Mouse (Mus musculus) spleen, adult 12 weeks (tissue): Measurements from ENCODE around the gene Nrcam.

Experiments used
- DNase-seq: peaks from one replicate; pipeline ENCODE4 v3.0.0; 2022; ENCODE audit warnings: low spot score

The Nrcam gene

DNA sequence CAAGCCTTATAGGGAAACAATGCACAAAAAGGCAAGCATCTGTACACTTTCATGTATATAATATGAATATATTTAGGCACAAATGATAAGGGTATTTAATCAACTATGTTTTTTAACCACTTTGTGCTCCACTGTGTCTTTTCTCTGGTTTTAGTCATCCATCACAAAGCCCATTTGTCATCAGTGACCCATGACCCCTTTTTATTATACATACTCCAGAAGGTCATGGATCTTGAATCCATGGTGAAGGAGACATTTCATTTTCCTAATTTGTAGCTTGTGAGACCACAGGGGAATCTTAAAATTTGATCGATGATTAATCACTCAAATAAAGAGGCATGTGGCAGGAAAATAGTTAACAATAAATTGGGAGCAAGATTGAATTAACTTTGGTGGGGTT lies 29.2 kb downstream of the Nrcam start:
- DNase-seq: no peak

DNA sequence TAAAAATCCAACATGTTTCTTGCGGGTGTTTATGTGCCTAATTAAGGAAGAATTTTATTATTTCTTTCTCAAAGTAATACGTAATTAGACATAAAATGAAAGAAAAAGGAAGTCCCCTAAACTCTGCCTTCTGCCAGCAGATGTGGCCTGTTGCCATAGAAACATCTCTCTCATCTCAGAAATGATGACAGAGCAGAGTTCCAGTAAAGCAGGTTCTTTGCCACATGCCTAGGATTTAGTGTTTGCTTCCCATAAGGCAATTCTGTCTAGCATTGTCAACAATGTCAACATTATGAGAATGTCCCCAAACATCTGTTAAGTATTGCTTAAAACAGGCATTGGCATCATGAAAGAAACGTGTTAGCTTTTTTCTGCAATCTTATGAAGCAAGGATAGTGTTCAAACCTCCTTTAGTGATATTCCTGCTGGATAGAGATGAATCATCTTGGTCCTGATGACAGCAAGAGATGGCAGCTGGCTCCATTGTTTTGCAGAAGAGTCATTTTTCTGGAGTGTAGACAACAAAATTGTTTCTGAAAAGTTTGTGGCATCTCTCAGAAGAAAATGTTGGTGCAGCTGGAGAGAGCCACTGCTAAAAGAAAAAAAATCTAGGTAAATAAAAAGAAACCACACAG lies 42.5 kb downstream of the Nrcam start:
- DNase-seq: no peak

DNA sequence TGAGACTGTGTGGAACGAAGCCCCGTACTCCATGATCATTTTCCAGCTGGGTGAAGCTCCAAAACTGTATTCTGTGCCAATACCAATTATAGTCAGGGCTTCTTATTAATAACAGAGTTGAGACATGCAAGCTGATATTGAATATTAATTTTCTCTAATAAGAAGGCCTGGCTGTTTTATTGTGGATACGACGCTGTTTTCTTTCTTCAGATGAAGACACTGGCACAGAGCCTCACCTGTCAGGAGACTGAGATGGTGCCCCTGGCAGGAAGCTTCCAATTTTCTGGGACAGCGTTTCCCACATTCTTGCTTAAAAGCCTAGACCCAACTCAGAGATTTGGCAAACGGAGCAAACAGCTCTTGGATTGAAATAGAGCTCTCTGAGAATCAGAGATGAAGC lies 47.3 kb downstream of the Nrcam start:
- DNase-seq: no peak

DNA sequence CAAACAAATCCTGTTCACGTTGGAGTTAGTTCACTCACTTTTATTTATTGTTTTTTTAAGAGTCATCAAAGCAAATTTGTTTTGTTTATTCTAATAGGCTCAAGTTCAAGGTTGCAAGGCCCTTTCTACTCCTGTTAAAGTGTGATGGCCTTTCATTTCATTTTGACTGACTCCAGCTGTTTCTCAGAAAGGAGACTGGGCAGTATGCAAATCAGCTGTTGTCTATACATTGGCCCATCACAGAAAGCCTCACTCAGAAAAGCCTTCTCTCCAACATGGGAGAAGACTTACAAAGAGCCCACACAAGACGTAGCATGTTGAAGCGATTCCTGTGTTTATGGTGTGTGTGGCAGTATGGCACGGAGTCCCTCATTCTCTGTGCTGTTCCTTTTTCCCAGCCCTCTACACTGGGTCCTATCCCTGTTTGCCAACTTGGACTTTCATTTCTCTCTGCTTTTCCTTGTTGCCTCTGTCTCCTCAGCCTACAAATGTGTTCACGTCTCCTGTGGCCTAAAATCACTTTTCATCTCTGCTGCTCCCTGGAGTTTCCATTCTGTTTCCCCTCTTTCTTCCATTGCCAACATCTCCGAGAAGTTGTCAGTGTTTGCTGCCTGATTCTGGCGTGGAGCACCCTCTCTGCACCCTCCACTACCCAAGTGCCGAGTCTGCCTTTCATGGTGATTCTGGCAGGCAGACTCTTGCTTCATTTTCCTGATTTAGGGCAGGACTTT lies 49.9 kb downstream of the Nrcam start:
- no peak for DNase-seq

DNA sequence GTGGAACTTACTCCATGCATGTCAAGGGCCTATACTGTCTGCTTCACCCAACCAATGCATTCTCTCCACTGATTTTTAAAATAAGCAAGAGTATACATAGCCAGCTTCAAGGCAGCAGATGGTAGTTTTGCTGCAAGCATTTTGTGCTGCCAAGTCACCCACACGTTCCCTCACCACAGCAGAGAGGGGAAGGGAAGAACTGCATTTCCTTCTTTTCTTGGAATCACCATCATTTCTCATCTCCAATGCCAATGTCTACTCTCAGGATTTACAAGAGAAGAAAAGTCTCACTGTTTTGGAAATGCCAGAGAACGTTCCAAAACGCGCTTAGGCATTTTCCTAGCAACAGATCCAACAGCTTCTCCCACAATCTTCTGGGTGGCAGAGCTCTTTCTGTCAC lies 52.1 kb downstream of the Nrcam start:
- DNase-seq: no peak

DNA sequence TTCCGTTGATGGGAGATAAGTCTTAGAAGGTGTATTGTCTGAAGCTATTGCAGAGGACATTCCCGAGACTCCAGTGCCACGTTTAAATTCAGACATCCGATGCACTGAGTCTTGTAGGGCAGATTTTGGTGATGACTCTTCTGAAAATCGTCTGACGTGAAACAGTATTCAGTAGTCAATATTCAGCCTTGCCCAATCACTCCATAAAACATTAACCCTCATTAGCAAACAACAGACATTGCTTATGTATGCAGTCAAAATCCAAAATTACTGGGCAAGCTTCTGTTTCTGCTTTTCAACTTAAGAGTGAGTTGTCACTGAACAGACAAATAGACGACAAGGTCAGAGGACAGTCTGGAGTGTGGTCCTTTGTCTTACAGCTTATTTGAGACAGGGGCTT lies 57.7 kb downstream of the Nrcam start:
- DNase-seq: no peak

DNA sequence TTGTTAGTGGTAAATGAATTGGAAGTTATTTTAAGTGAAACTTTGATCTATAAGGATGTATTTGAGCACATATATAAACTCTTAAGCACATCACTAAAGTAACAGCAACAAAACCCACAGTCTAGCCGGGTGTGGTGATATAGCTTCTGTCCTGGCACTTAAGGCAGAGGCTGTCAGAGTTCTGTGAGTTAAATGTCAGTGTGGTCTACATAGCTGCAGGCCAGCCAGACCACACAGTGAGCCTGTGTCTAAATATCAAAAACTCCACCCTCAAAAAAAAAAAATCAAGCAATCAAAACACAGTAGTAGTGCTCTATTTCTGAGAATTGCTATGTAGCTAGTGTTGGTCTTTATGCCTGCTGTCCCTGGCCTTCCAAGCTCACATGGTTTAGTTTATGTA lies 59.5 kb downstream of the Nrcam start:
- DNase-seq: no peak

DNA sequence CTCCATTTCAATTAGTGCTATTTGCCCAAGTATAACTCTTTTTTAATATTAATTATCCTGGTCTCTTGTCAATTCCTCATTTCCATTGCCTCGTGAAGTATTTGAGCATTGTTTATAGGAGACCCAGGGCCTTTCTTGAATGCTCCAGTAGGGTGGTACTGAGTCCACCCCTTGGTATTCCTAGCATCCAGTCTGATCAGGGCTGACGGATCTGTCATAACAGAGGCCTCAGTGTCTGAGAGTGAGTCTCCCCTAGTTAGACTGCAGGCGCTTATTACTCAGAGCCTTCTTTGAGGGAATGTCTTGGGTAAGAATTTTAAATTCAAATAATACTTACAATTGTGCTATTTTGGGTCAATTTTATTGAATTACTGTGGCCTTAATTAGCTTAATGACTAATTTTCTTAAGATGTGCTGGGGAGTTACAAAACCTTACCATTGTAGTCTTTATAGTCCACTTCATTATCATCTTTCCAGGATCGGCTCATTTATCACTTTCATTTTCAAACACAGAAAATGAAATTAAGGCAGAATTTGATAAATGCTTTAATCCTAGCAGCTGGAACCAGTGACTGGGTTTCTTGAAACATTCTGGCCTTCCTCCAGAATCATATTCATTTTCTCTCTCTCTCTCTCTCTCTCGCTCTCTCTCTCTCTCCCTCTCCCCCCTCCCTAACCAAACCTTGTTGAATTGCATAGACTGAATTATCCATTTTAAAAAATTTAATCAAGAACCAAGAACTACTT lies 61.9 kb downstream of the Nrcam start:
- DNase-seq: no peak

DNA sequence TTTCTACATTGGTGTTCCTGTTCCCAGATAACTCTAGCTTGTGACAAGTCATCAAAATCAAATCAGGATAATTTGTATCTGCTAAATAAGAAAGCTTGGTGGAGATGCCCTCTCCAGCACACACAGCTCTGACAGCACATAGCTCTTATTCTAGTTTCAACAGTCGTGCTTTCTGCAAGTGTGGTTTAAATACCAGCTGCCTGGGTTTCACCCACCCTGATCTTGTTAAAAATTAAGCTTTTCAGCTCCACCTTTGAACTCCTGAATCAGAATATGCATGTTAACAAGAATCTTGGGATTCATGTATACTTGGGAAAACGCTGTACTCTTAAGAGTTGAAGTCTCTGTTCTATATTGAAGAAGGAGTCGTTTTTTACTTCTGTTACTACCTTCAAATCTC lies 66.2 kb downstream of the Nrcam start:
- no peak for DNase-seq

DNA sequence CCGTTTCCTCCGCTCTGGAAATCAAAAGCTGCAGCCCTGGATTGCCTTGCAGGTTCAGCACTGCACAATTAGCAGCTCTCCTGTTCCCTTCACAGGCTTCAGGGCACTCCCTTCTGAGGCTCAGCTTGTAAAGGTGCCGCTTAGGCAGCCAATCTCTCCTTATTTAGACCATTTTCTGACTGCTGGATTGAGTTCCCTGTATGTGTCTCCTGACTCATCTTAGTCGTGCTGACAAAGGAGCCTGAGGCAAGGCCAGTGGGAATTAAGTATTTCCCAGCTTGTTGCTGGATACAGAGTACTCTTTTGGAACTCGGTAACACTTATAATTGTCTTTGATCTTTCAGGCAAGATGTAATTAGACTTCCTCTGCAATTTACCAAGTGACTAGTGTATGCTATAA lies 69.1 kb downstream of the Nrcam start:
- DNase-seq: no peak

DNA sequence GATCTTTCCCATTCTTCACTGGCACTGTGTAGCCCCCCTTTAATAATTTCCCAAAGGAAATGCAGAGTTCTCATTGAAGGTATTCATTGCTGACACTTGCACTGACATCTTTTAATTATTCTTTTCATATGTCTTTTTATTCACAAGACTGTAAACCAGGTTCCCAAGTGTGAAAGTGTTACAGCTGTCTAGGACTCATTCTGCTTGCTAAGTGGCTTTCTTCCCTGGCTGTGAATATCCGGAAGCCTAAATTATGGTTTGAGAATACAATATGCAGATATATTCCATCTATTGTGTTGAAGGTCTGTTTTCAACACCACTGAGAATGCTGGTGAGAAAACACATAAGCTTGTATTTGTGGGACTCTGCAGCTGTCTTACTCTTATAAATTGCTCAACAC lies 73.4 kb downstream of the Nrcam start:
- no peak for DNase-seq

DNA sequence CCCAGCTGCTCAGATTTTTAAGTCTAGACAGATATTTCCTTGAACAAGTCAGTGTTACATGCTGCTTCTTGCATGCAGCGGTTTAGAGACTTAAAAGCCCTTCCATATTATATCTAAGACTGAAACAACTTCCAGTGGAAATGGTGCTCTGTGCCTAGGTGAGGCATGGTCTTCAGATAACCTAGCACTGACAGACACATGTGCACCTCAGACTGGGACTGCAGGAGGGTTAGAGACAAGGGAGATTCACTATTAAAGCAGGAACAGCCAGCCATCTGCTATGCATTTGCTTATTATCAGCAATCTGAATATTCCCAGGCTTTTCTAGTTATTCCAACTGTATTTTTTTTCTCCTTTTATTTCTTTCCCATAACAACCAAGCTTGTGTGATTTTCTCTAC lies 74.6 kb downstream of the Nrcam start:
- no peak for DNase-seq

DNA sequence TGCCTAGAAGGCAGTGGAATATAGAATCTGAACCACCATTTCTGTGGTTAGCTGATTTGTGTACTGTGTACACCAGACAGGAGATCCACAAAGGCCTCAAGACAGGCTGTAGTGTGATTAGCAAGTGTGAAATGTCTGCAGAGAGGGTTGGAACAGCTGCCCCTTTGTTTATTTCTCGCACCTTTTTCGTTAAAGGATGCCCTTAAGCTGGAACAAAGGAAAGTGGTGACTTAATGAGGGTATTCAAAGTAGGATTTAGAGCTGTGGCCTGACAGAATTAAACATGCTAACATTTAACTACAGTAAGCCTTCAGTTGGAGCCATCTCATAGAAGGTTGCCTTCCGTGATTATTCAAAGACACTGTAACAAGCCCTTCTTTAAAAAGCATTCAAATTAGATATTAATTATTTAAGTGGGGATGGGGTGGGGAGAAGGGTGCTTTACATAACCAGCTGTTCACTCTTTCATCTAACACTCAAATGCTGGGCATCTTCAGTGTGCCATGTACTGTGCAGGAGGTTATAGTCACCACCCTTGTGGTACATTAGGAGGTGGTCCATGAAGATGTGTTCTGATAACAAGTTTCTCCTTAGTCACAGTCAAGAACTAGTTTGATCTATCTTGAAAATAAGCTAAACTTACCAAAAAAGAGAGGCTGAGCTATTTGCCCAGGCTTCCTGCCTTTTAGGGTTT lies 75.2 kb downstream of the Nrcam start:
- DNase-seq: no peak

DNA sequence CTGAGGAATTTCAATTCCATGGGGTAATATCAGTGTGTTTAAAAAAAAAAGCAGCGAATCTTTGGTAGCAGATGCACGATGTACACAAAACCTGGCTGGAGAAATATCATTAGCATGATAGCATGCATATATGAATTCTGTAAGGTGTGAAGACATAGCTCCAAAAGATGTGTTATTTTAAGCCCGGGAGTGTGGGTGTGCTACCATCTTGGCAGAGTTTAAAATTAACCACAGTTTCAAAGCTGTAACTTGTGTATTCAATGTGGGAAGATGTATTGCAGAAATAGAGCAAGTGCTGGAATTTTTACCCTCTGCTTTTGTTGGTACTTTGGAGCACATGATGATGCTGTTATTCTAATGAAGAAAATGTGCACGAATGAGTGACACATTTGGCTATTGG lies 81.1 kb downstream of the Nrcam start:
- DNase-seq: no peak

DNA sequence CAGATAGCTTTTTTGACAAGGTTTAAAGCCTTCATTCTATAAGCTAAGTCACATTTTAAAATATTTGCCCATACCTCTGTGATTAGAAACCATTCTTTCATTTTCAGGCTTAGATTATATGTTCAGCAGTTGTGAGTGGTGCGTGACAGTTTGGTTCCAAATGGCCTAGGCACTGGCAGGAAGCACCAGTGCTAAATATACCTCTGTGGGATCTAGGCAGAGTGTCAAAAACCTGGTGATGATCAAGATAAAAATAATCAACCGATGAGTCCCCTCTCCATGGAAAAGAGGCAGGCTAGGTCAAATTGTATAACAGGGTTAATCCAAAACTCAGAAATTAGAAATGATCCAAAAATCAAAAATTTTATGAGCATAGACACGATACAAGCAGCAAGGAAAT lies 82.3 kb downstream of the Nrcam start:
- no peak for DNase-seq

DNA sequence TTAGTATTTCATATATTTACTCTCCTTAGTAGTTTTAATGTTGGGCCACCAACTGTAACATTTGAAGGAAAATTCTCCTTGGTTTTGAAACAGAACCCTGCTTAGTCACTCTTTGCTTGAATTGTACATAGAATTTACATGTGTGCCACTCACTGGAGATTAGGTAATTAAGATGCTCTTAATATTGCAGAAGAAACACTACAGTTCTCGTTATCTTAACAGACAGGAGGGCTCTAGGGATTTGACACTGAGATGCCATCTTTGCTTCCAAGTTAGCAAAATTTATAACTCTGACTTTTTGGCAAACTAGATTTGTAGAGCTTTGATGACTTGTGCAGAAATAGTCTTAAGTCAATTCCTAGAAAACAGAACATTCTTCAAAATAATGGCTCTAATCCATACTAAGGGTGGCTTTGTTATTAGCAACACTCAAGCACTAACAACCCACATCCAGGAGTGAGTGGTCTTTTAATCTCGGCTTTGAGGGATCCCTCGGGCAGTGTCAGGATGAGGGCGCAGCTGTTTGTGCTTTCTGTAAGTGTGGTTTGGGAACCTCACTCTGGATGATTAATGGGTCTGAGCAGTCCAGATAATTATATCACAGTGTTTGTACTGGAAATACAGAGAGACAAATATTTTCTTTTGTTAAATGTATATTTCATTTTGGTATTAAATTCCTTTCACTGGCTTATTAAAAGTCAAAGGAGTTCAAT lies 93.6 kb downstream of the Nrcam start:
- no peak for DNase-seq

DNA sequence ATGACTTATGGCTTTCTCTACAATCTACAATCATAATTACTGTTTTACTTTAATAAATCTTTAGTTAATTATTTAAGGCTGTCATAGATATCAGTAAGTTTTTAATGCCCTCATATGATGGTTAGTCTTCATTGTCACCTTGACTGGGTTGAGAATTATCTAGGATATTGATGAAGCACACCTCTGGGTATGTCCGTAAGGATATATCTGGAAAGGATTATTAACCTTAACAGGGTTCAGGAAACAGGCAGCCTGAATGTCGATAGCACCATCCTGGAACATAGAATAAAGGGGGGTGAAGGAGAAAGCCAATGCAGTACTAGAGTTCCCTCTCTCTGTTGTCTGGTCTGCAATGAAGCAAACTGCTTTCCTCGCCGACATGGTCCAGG lies 94.2 kb downstream of the Nrcam start:
- no peak for DNase-seq

DNA sequence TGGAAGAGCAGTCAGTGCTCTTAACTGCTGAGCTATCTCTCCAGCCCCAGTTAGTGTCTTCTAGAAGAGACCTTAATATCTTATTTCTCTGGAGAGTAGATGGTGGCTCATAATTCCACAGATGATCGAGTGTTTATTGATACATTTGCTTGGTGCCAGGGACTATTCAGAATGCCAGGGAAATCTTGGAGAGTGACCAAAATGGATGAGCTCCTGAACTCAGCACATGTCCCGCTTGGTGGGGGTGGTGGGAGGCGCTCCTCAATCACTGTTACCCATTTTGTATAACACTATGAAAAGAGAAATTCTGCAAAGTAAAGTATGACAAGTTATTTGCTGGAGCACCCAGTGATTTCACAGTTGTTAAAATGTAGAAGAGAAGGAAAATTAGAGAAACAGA lies 95.3 kb downstream of the Nrcam start:
- no peak for DNase-seq

DNA sequence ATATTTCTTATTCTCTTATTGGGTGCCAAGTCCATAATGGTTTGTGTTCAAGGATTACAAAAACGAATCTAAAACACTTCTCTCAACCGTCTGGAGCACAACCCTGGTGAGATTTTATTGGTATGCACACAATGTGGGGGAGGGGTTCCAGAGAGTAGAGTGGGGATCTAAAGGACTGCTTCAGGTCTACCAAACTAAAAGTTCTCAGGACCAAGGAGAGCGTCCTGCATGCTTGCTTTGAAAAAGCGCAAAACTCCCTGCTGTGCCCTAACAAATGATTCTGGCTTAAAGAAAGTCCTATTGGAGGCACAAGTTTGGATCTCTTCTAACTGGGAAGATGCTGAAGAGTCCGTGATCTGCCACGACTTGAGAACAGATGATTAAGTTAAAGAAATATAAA lies 96.4 kb downstream of the Nrcam start:
- DNase-seq: no peak

DNA sequence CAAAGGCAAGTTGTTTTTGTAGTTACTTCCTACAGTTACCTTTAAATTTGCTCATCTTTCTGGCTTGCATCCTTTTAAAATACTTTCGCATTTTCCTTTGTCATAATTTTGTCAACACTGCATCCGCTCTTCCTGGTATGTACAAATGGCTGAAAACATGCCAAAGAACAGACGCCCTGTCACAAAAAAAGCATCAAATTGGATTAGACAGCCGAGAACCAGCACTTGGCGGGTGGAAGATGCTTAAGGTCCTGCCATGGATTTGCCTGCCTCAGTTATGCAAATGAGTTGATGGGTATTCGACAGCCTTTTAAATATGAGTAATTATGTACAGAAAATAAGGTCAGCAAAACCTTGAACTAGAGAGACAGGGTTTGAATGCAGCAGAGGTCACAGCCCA lies 101.7 kb downstream of the Nrcam start:
- no peak for DNase-seq

DNA sequence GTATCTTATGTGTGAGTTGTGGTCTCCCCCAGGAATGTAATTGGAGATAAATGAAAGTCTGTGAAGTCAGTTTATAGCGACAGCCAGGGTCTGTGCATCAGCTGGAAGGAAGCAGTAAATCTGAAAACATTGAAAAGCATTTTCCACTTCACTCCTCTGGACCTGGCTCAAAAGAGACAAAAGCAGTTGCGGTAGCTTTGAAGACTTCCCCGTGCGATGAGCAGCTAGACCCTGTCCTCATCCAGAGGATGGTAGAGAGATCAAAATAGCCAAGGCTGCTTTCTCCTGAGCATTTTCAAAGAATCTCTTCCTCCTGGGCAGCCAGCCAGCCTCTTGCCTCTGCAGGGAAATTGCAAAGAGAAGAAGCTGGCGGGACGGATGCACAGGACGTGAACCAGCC lies 102.3 kb downstream of the Nrcam start:
- DNase-seq: no peak

DNA sequence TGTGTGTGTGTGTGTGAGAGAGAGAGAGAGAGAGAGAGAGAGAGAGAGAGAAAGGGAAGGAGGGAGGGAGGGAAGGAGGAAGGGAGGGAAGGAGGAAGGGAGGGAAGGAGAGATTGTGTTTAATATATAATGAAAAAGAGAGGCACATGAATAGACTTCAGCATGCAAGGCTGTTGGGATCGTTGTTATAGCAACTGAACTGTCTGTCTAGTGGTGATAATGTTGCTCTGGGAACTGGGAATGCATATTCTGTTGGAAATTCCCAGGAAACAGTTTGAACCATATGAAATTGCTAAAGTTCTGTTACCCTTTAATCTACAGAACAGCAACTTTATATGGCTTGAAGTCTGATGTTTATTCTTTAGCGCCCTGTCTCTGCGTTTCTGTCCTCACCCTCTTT lies 104.0 kb downstream of the Nrcam start:
- no peak for DNase-seq
